Mouse (Mus musculus) embryonic facial prominence, embryonic 11.5 days (tissue): Measurements from ENCODE around the gene Tead3. TPM values are rescaled to one million over a fixed set of nuclear protein-coding genes. Genes with fewer than 3 reads are reported as not detected.

ENCODE experiments used
- ATAC-seq: fragments of 200-750 bp; cut with Nextera tagmentation; replicated peaks from 2 replicates; pipeline ENCODE4 v1.8.0; 2017; ENCODE audit warnings: low read depth; ENCODE audit not compliant: insufficient number of reproducible peaks, low FRiP score, low TSS enrichment
- DNase-seq: peaks from one replicate; pipeline ENCODE4 v3.0.0-alpha.2; 2015; ENCODE audit warnings: low spot score
- H3K27ac ChIP-seq: fragments of 300-500 bp; sonication (generic); replicated peaks from 2 replicates; pipeline ENCODE4 v1.5.1; 2014; ENCODE audit warnings: mild to moderate bottlenecking, low read depth, low read length, control low read depth
- H3K27me3 ChIP-seq: fragments of 300-500 bp; sonication (generic); 2 replicates; pipeline ENCODE4 v1.6.1; 2014; ENCODE audit warnings: mild to moderate bottlenecking, low read length, moderate library complexity, mixed read lengths; ENCODE audit not compliant: control insufficient read depth, insufficient read depth
- H3K36me3 ChIP-seq: fragments of 300-500 bp; sonication (generic); replicated peaks from 2 replicates; pipeline ENCODE4 v1.6.1; 2014; ENCODE audit warnings: low read depth, mild to moderate bottlenecking, low read length, moderate library complexity, mixed read lengths; ENCODE audit not compliant: control insufficient read depth, insufficient read depth
- H3K4me1 ChIP-seq: fragments of 300-500 bp; sonication (generic); 2 replicates; pipeline ENCODE4 v1.6.1; 2014; ENCODE audit warnings: low read length, mixed read lengths; ENCODE audit not compliant: control insufficient read depth, insufficient read depth
- H3K4me2 ChIP-seq: fragments of 300-500 bp; sonication (generic); 2 replicates; pipeline ENCODE4 v1.6.1; 2014; ENCODE audit warnings: low read depth, mild to moderate bottlenecking, control low read depth, low read length, moderate library complexity
- H3K4me3 ChIP-seq: fragments of 300-500 bp; sonication (generic); 2 replicates; pipeline ENCODE4 v1.5.1; 2014; ENCODE audit warnings: low read depth, low read length, control low read depth
- H3K9ac ChIP-seq: fragments of 300-500 bp; sonication (generic); replicated peaks from 2 replicates; pipeline ENCODE4 v1.6.1; 2014; ENCODE audit warnings: mild to moderate bottlenecking, control low read depth, low read length
- H3K9me3 ChIP-seq: fragments of 300-500 bp; sonication (generic); replicated peaks from 2 replicates; pipeline ENCODE4 v1.6.1; 2016; ENCODE audit warnings: mild to moderate bottlenecking, low read length, inconsistent platforms, mixed read lengths; ENCODE audit not compliant: control insufficient read depth
- WGBS: fragments of 180-500 bp; shearing (Covaris S2); extraction: QIAGEN DNeasy Blood & Tissue Kit; methylation state at CpG from one replicate; pipeline ENCODE4 v1.1.7; 2014; 5-methylcytosine and 5-hydroxymethylcytosine counted together
- polyA plus RNA-seq: library from polyadenylated mRNA; unstranded; fragments of >200 nt; fragmentation: Nextera tagmentation; extraction: Ambion mirVana; gene quantifications from 2 replicates; pipeline ENCODE4 v1.2.1, GENCODE M21; 2014

Gene Tead3
- polyA plus RNA-seq, 1 experiment from 2014 or later = 8.6 TPM

DNA sequence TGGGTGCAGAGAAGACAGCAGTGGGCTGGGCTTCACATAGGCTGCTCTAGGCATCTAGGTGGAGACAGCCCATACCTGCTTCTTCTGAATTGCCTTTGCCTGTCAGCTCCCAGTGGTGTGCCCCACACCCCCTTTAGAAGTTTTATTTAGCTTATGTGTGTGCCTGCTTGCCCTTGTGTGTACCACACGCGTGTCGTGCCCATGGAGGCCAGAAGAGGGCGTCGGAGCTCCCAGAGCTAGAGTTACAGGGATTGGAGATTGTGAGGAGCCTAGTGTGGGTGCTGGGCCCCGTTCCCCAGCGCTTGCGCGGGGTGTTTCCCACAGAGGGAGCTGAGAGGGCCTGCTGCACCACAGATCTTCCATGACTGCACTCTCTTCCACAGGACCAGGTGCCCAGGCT, 34.1 kb downstream of the Tead3 start:
- H3K36me3 ChIP-seq = no peaks in the 10 kb centered on the region; the same call in 1 of the 2 replicates

DNA sequence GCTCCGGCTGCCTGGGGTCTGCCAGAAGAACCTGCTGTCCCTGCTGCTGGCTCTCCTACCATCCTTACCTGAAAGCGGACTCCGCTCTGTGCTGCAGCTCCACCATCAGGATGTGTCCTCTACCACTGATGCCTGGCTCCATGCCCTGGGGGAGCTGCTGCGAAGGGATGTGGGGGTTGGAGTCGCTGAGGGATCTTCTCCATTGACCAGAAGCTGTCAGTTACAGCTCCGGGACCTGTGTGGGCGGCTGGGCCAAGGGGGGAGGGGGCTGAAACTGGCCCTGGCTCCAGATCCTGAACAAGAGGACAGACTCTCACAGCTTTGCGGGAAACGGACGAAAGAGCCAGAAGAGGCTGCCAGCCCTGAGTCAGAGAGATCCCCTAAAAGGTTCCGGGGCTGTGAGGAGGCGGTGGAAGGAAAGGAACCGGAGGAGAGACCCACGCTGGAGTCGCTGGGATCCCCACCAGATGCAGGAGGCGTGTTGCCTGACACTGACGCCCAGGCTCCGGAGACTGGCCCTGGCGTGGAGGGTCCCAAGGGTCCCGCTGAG, 34.9 kb downstream of the Tead3 start:
- no peak overlapping the region for H3K4me3 ChIP-seq
- no peaks in the 10 kb centered on the region for H3K9me3 ChIP-seq
- no peaks in the 10 kb centered on the region for H3K27me3 ChIP-seq
- no peaks in the 10 kb centered on the region; the same call in 1 of the 2 replicates for H3K36me3 ChIP-seq
- peaks cover 2% of the 10 kb centered on the region for H3K4me1 ChIP-seq
- DNase-seq (no peak), ATAC-seq (no peak)
- no peak overlapping the region; the same call in 1 of the 2 replicates for H3K9ac ChIP-seq
- no peak overlapping the region for H3K27ac ChIP-seq
- 63% methylated on average over 20 of the region's 20 CpGs for WGBS
- no peak overlapping the region for H3K4me2 ChIP-seq

More for the DNA sequence above, 34.1 kb downstream of the Tead3 start:
- ATAC-seq = no peak
- Histone ChIP-seq H3K4me2 (no peak overlapping the region), H3K9me3 (no peaks in the 10 kb centered on the region), H3K9ac (peak overlapping the region; percentile 9; the same call in 1 of the 2 replicates), H3K4me3 (no peak overlapping the region), H3K4me1 (peaks cover 2% of the 10 kb centered on the region), H3K27me3 (no peaks in the 10 kb centered on the region), H3K27ac (no peak overlapping the region)
- no peak for DNase-seq
- 85% methylated on average over 9 of the region's 9 CpGs for WGBS

DNA sequence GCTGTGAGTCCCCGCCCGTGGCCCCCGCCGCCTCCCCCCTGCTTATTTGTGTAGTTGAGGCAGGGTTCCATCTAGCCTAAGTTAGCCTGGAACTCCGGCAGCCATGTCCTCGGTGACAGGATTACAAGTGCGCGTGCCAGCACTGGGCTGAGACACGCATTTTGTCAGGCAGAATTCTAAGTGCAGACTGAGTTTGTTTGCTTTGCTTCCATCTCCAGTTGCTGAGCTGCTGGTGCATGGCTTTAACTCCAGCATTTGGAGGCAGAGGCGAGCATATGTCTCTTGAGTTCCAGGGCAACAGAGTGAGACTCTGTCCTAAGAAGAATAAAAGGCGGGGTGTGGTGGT, 36.8 kb downstream of the Tead3 start:
- no peaks in the 10 kb centered on the region; the same call in 1 of the 2 replicates for H3K36me3 ChIP-seq

GRCm38 (mm10) chr17:28313212-28313879, 37.3 kb downstream of the Tead3 start, which contains the start of gene Fance:
Gene Fance, plus strand, starts transcription at chr17:28313519.
- H3K4me1 ChIP-seq = peaks cover 2% of the 10 kb centered on the region
- under 1% methylated on average over 68 of the region's 69 CpGs for WGBS

More for the DNA sequence above, 36.8 kb downstream of the Tead3 start:
- peak; percentile 18; the same call in 1 of the 2 replicates for ATAC-seq
- 2% methylated on average over 11 of the region's 11 CpGs for WGBS
- Histone ChIP-seq H3K4me1 (peaks cover 2% of the 10 kb centered on the region), H3K27ac (peak overlapping the region; percentile 74; the same call in 1 of the 2 replicates), H3K4me2 (peak overlapping the region; percentile 77), H3K9me3 (no peaks in the 10 kb centered on the region), H3K27me3 (no peaks in the 10 kb centered on the region), H3K4me3 (peak overlapping the region; percentile 76), H3K9ac (peak overlapping the region; percentile 85)
- DNase-seq = peak; percentile 48

GRCm38 (mm10) chr17:28312232-28313211, 38.1 kb downstream of the Tead3 start:
- Histone ChIP-seq H3K27ac (no peak overlapping the region), H3K9ac (no peak overlapping the region), H3K4me3 (peak overlapping the region; percentile 26), H3K4me1 (peaks cover 2% of the 10 kb centered on the region), H3K9me3 (no peaks in the 10 kb centered on the region), H3K27me3 (no peaks in the 10 kb centered on the region), H3K4me2 (peak overlapping the region; percentile 5; the same call in 1 of the 2 replicates), H3K36me3 (no peaks in the 10 kb centered on the region)
- 24% methylated on average over 16 of the region's 17 CpGs for WGBS
- DNase-seq (peak; percentile 33), ATAC-seq (peak; percentile 16; the same call in 1 of the 2 replicates)

More at GRCm38 (mm10) chr17:28313212-28313879, 37.3 kb downstream of the Tead3 start, which contains the start of gene Fance:
- Histone ChIP-seq H3K9ac (peak within 1 kb of the TSS; percentile 85), H3K27me3 (no peaks in the 10 kb centered on the region), H3K36me3 (no peaks in the 10 kb centered on the region; the same call in 1 of the 2 replicates), H3K4me3 (peak within 1 kb of the TSS; percentile 76), H3K27ac (peak within 1 kb of the TSS; percentile 74), H3K9me3 (no peaks in the 10 kb centered on the region), H3K4me2 (peak within 1 kb of the TSS; percentile 77)
- DNase-seq = peak; percentile 99
- ATAC-seq = peak; percentile 96

DNA sequence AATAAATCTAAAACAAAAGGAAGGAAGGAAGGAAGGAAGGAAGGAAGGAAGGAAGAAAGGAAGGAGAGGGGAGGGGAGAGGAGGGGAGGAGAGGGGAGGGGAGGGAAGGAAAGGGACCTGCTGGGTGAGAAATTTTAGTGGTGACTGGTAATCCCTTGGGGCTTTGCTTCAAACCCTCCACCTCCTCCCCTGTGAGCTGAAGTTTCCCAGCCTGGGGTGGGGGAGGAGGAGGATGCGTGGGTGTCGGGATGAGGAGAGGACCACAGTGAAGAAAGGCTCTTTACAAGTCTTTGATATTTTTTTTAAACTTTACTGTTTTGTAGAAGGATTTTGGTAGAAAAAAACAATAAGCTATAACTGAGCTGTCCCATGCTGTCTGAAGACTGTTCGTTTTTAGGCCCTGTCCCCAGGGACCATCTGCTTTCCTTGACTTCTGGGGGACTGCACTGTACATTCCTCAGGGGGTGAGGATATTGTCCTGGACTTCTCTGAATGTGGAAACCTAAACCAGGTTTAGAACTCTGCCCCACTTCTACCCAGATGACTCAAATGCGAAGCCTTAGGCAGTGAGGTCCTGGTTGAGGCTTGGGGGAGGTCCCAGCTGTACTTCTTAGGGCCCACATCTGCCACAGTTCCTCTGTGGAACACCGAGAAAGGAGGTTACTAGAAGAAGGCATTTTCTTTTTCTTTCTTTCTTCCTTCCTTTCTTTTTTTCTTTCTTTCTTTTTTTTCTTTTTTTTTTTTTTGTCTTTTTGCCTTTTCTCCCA, 39.1 kb downstream of the Tead3 start:
- DNase-seq (no peak), ATAC-seq (no peak)
- Histone ChIP-seq H3K36me3 (no peaks in the 10 kb centered on the region), H3K9me3 (no peaks in the 10 kb centered on the region), H3K4me1 (peaks cover 2% of the 10 kb centered on the region), H3K9ac (no peak overlapping the region), H3K27me3 (no peaks in the 10 kb centered on the region), H3K4me2 (no peak overlapping the region), H3K27ac (no peak overlapping the region), H3K4me3 (no peak overlapping the region)
- 72% methylated on average over 5 of the region's 5 CpGs for WGBS

GRCm38 (mm10) chr17:28310831-28311230, 39.8 kb downstream of the Tead3 start:
- no peak overlapping the region for H3K4me3 ChIP-seq
- WGBS = 79% methylated on average over 3 of the region's 3 CpGs
- ATAC-seq (no peak), DNase-seq (no peak)
- H3K4me1 ChIP-seq = peaks cover 2% of the 10 kb centered on the region
- no peaks in the 10 kb centered on the region for H3K36me3 ChIP-seq
- no peak overlapping the region for H3K9ac ChIP-seq
- no peaks in the 10 kb centered on the region for H3K9me3 ChIP-seq
- H3K4me2 ChIP-seq = no peak overlapping the region
- H3K27ac ChIP-seq = no peak overlapping the region
- no peaks in the 10 kb centered on the region for H3K27me3 ChIP-seq
